Mouse (Mus musculus) kidney, adult 2 months (tissue): ENCODE measurements around the gene Cpeb4.

Experiments
- CTCF ChIP-seq: fragments of 200-500 bp; conservative IDR thresholded peaks from 2 replicates; pipeline ENCODE4 v1.5.1; 2011; ENCODE audit warnings: low read depth, mild to moderate bottlenecking, control low read depth, low read length, moderate library complexity, mixed read lengths; ENCODE audit not compliant: insufficient read depth, insufficient read length
- POLR2A ChIP-seq: fragments of 200-500 bp; IDR thresholded peaks from one replicate; pipeline ENCODE4 v1.6.1; 2011; ENCODE audit warnings: low read depth, low read length, control low read depth

- TF ChIP-seq CTCF (no peak), POLR2A (no peak)
These were observed 17.1 kb upstream of the Cpeb4 start for GRCm38 (mm10) chr11:31854955-31855354.
